Mouse (Mus musculus) ES-Bruce4 (cell line): Measurements from ENCODE around the gene Rab4a. TPM values are rescaled to one million over a fixed set of nuclear protein-coding genes. Genes with fewer than 3 reads are reported as not detected.

Experiments
- H3K27ac ChIP-seq: 2 replicates; pipeline ENCODE4 v1.5.1; 2012; ENCODE audit warnings: low read length, inconsistent platforms; ENCODE audit not compliant: insufficient read depth
- H3K27me3 ChIP-seq: 2 replicates; pipeline ENCODE4 v1.6.1; 2012; ENCODE audit warnings: mild to moderate bottlenecking, low read length, inconsistent platforms; ENCODE audit not compliant: control insufficient read depth, poor library complexity, insufficient read depth, severe bottlenecking
- H3K36me3 ChIP-seq: 2 replicates; pipeline ENCODE4 v1.6.1; 2012; ENCODE audit warnings: inconsistent platforms, mild to moderate bottlenecking, low read length, moderate library complexity; ENCODE audit not compliant: control insufficient read depth, poor library complexity, insufficient read depth, severe bottlenecking
- H3K4me1 ChIP-seq: one replicate; pipeline ENCODE4 v1.8.1; 2011; ENCODE audit warnings: low read length; ENCODE audit not compliant: control insufficient read depth, insufficient read depth
- H3K4me3 ChIP-seq: 2 replicates; pipeline ENCODE4 v1.5.1; 2011; ENCODE audit warnings: low read depth, mild to moderate bottlenecking, low read length
- H3K9ac ChIP-seq: 2 replicates; pipeline ENCODE4 v1.6.1; 2012; ENCODE audit warnings: low read depth, mild to moderate bottlenecking, inconsistent platforms; ENCODE audit not compliant: poor library complexity, severe bottlenecking
- H3K9me3 ChIP-seq: replicated peaks from 2 replicates; pipeline ENCODE4 v1.6.1; 2012; ENCODE audit warnings: mild to moderate bottlenecking, low read length, inconsistent platforms; ENCODE audit not compliant: control insufficient read depth, poor library complexity, insufficient read depth, severe bottlenecking
- CTCF ChIP-seq: IDR thresholded peaks from one replicate; pipeline ENCODE4 v1.8.1; 2011; ENCODE audit warnings: low read depth, low read length
- EP300 ChIP-seq: IDR thresholded peaks from 2 replicates; pipeline ENCODE4 v1.6.1; 2011; ENCODE audit warnings: low read depth, low read length; ENCODE audit not compliant: insufficient read depth
- POLR2A ChIP-seq: IDR thresholded peaks from one replicate; pipeline ENCODE4 v1.8.1; 2011; ENCODE audit warnings: low read length; ENCODE audit not compliant: insufficient read depth
- polyA plus RNA-seq: library from polyadenylated mRNA; stranded (reverse); fragments of >200 nt; gene quantifications from 2 replicates; pipeline ENCODE4 v1.2.4, GENCODE M21; 2011; ENCODE audit warnings: low read depth; ENCODE audit not compliant: missing spikeins, insufficient read depth, insufficient read length

Rab4a gene
- polyA plus RNA-seq = 26.1 and 32.6 TPM in 2 replicates

DNA sequence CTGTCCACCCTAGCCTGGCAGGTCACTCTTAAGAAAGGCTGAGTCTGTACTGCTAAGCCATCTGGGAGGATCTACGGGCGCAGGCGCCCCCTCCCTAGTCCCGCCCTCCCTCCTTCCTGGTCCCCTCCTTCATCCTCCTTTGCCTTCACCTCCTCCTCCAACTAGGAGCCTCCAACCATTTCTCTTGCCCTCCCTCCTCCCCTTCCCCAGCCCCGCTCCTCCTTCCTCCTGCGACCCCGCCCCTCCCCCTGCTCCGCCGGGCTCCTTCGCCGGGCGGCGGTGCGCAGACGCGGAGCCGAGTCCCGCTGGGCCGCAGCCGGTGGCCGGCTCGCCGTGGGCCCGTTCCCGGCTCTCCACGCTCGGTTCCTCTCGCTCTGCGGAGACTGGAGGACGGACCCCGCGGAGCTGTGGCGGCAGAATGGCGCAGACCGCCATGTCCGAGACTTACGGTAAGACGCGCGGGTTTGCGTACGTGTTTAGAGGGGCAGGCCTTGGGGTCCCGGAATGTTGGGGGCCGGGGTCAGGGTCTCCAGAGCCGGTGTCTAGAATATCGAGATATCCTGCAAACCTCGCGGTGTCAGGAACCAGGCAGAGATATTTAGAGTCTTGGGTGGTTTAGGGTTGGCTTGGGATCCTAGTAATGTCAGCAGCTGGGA, at the start of gene Rab4a:
Rab4a (plus strand) TSS at position 268 of the 656 bp plus-strand sequence.
- H3K27ac ChIP-seq = peak within 1 kb of the TSS; percentile 84
- peaks cover 3% of the 10 kb centered on the region for H3K4me1 ChIP-seq
- H3K9me3 ChIP-seq = no peaks in the 10 kb centered on the region
- no peaks in the 10 kb centered on the region for H3K27me3 ChIP-seq
- TF ChIP-seq EP300 (peak; percentile 52; the same call in 1 of the 2 replicates), POLR2A (no peak)
- peak within 1 kb of the TSS; percentile 77 for H3K9ac ChIP-seq
- no peaks in the 10 kb centered on the region for H3K36me3 ChIP-seq
- peak within 1 kb of the TSS; percentile 82 for H3K4me3 ChIP-seq

DNA sequence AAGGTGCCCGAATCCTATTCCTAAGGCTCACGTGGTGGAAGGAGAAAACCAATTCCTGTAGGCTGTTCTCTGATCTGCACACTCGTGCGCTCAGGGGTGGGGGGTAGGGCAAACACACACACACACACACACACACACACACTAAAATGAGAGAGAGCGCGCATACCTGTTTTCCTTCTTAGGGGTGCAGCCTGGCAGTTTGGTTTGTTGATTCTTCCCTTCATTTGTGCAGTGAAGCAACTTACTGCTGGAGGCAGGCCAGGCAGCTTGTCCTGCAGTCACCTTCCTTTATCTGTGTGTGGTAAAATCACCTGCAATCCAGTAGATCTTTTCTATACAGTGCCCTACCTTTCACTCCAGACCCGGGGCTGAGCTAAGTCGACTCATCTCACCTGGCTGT, 48.9 kb upstream of the Rab4a start:
- no peak overlapping the region for H3K27ac ChIP-seq
- no peak overlapping the region for H3K9ac ChIP-seq
- H3K4me1 ChIP-seq = peaks cover 12% of the 10 kb centered on the region
- no peak overlapping the region for H3K4me3 ChIP-seq
- H3K36me3 ChIP-seq = no peaks in the 10 kb centered on the region
- H3K9me3 ChIP-seq = no peaks in the 10 kb centered on the region
- no peak for TF ChIP-seq CTCF
- TF ChIP-seq POLR2A = no peak
- TF ChIP-seq EP300 = no peak
- H3K27me3 ChIP-seq = no peaks in the 10 kb centered on the region

DNA sequence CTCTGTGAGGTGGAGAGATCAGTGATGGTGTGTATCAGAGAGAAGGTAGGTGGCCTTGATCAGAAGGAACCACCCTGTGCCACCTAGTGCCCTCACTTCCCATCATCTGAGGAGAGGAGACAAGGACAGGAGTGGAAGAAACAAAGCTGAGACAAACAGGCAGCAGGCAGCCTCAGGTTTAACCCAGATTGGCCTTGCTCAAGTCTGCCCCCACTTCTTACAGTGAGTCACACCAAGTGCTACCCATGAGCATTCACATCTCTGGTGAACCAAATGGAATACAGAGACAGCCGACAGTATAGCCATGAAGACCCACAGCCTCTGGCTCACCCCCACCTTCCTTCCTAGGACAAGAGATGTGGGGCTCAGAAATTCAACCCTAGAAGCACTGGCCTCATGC, 46.9 kb upstream of the Rab4a start:
- Histone ChIP-seq H3K4me1 (peaks cover 14% of the 10 kb centered on the region), H3K4me3 (no peak overlapping the region), H3K9me3 (no peaks in the 10 kb centered on the region), H3K27me3 (no peaks in the 10 kb centered on the region), H3K27ac (no peak overlapping the region), H3K36me3 (no peaks in the 10 kb centered on the region), H3K9ac (no peak overlapping the region)
- TF ChIP-seq POLR2A = no peak
- no peak for TF ChIP-seq CTCF
- no peak for TF ChIP-seq EP300

DNA sequence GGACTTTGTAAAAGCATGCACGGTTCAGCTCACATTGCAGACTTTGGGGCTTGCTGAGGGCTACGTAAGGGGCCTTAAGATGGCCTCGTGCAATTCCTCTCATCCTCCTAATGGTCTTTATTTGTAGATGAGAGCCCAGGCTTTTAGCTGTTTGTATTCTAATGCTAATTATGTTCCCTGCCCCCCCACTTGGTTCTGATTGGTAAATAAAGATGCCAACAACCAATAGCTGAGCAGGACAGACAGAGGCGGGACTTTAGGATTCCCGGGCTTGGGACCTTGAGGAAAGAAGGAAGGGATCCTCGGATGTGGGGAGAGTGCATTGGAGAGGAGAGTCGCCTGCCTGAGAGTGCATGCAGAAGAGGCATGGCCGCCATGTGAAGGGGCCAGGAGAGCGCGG, 45.9 kb upstream of the Rab4a start:
- peak; percentile 82 for TF ChIP-seq POLR2A
- no peak for TF ChIP-seq CTCF
- Histone ChIP-seq H3K27ac (peak overlapping the region; percentile 35; the same call in 1 of the 2 replicates), H3K36me3 (no peaks in the 10 kb centered on the region), H3K4me3 (peak overlapping the region; percentile 77), H3K4me1 (peaks cover 12% of the 10 kb centered on the region), H3K27me3 (no peaks in the 10 kb centered on the region), H3K9me3 (no peaks in the 10 kb centered on the region), H3K9ac (peak overlapping the region; percentile 77)

DNA sequence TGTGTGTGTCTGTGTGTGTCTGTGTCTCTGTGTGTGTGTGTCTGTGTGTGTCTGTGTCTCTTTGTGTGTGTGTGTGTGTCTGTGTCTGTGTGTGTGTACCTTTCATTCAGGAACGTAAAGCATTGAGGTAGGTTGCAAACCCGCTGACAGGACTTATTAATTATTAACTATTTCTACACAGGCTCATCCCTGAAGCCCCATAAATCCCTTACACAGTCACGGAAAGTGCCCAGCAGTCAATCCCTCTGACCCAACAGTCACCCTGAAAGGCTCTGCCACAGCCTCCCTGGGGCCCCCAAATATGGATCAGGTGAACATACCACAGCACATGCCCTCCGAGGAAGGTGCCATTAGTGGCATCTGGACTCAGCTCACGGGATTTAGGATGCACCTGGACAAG, 45.2 kb upstream of the Rab4a start:
- Histone ChIP-seq H3K9ac (peak overlapping the region; percentile 77), H3K27me3 (no peaks in the 10 kb centered on the region), H3K36me3 (no peaks in the 10 kb centered on the region), H3K9me3 (no peaks in the 10 kb centered on the region), H3K4me3 (peak overlapping the region; percentile 77), H3K27ac (peak overlapping the region; percentile 35), H3K4me1 (peaks cover 12% of the 10 kb centered on the region)
- no peak for TF ChIP-seq POLR2A
- TF ChIP-seq CTCF = no peak
- no peak for TF ChIP-seq EP300

DNA sequence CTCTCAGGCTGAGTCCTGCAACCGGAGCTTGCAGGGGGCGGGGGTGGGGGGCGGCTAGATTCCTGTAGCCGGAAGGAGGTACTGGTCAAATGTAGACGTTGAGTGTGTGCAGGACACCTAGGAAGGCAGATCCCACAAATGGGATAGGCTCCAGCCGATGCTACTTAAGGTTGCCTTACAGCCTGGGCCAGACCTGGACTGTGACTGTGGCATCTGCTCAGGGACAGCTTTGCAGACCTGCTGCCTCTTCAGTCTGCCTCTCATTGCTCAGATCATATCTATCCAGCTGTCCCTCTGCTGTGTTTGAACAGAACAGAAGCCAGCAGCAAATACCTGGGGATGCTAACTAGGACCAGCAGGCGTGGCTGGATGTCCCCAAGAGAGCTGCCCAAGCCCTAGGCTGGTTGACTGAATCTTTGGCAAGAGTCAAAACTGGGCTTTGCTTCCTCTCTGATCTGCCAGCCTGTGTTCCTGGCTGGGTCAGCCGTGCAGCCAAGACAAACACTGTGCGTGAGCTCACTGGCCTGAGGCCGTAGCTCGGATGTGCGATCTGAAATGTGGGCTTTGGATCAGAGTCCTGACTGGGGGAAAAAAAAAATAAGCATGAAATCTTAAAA, 44.4 kb upstream of the Rab4a start:
- Histone ChIP-seq H3K4me1 (peaks cover 12% of the 10 kb centered on the region), H3K9ac (peak overlapping the region; percentile 77), H3K9me3 (no peaks in the 10 kb centered on the region), H3K27ac (peak overlapping the region; percentile 80), H3K27me3 (no peaks in the 10 kb centered on the region), H3K4me3 (peak overlapping the region; percentile 77), H3K36me3 (no peaks in the 10 kb centered on the region)
- no peak for TF ChIP-seq POLR2A
- no peak for TF ChIP-seq EP300
- no peak for TF ChIP-seq CTCF
